Mouse (Mus musculus) thymus, adult 2 months (tissue): ENCODE results near the gene Plxnb2. TPM values are rescaled to one million over a fixed set of nuclear protein-coding genes. Genes with fewer than 3 reads are reported as not detected.

Experiments
- DNase-seq: peaks from one replicate; pipeline ENCODE4 v3.0.0; 2021
- H3K27ac ChIP-seq: fragments of 200-500 bp; 2 replicates; pipeline ENCODE4 v1.5.1; 2012; ENCODE audit warnings: low read length, control low read depth; ENCODE audit not compliant: control insufficient read depth, insufficient read depth
- H3K27me3 ChIP-seq: fragments of 200-500 bp; 2 replicates; pipeline ENCODE4 v1.6.1; 2012; ENCODE audit warnings: mild to moderate bottlenecking, low read length, moderate library complexity, mixed read lengths; ENCODE audit not compliant: control insufficient read depth, insufficient read depth
- H3K36me3 ChIP-seq: fragments of 200-500 bp; 2 replicates; pipeline ENCODE4 v1.6.1; 2012; ENCODE audit warnings: mild to moderate bottlenecking, low read length, moderate library complexity; ENCODE audit not compliant: control insufficient read depth, insufficient read depth
- H3K4me1 ChIP-seq: fragments of 200-500 bp; replicated peaks from 2 replicates; pipeline ENCODE4 v1.6.1; 2012; ENCODE audit warnings: low read length; ENCODE audit not compliant: control insufficient read depth, insufficient read depth
- H3K4me3 ChIP-seq: fragments of 200-500 bp; 2 replicates; pipeline ENCODE4 v1.5.1; 2012; ENCODE audit warnings: mild to moderate bottlenecking, low read length, control low read depth, moderate library complexity; ENCODE audit not compliant: control insufficient read depth, insufficient read depth
- CTCF ChIP-seq: fragments of 200-500 bp; IDR thresholded peaks from 2 replicates; pipeline ENCODE4 v1.5.1; 2012; ENCODE audit warnings: mild to moderate bottlenecking, control low read depth, low read length, moderate library complexity, borderline replicate concordance; ENCODE audit not compliant: control insufficient read depth, poor library complexity, insufficient read depth; ENCODE audit errors: extremely low read depth
- POLR2A ChIP-seq: fragments of 200-500 bp; IDR thresholded peaks from 2 replicates; pipeline ENCODE4 v1.6.1; 2012; ENCODE audit warnings: mild to moderate bottlenecking, low read length, control low read depth, moderate library complexity; ENCODE audit not compliant: control insufficient read depth, poor library complexity, insufficient read depth; ENCODE audit errors: extremely low read depth
- WGBS: fragments of 180-500 bp; shearing (Covaris S2); methylation state at CpG from one replicate; pipeline ENCODE4 v1.1.7; 2018; 5-methylcytosine and 5-hydroxymethylcytosine counted together
- polyA plus RNA-seq: library from polyadenylated mRNA; depleted of rRNA; stranded (reverse); fragments of >200 nt; gene quantifications from 2 replicates; pipeline ENCODE4 v1.2.3, GENCODE M21; 2012

Gene Plxnb2
- polyA plus RNA-seq, 1 experiment, result 54.6 TPM

DNA sequence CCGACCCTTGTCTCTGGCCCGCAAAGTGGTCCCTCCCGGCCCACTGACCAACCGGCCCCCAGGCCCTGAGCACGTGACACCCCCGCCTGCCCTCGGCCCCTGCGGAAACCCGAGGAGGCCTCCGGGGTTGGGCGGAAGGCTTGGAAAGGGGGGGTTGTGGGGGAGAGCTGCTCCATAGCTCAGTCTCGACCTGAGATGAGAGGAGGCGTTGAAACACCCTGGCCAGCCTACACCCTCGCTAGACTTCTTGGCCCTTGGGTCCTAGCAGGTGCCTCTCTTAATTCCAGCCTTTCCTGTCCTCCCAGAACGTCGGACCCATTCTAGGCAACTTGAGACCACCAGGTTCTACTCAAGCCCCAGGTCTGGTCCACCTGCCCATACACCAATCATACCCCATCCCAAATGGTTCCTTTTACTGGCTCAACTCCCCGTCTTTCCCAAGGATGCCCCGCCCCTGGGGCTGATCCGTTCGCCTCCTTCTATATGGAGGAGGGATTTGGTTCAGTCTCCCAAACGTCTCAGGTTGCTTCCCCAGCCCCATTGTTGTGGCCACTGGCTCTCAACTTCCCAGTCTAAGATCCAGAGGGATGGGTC is 39.8 kb downstream of the Plxnb2 start, which contains the start of gene Mapk12:
Gene Mapk12 (minus strand): TSS at position 45 of the 594 bp plus-strand sequence.
- TF ChIP-seq POLR2A (no peak), CTCF (no peak)
- H3K4me1 ChIP-seq, result peaks cover 12% of the 10 kb centered on the region
- no peak for DNase-seq
- H3K27ac ChIP-seq, result no peak within 1 kb of the TSS
- 6% methylated on average over 21 of the region's 21 CpGs for WGBS
- peaks cover 19% of the 10 kb centered on the region; the same call in 1 of the 2 replicates for H3K27me3 ChIP-seq
- H3K36me3 ChIP-seq, result no peaks in the 10 kb centered on the region
- H3K4me3 ChIP-seq, result peak within 1 kb of the TSS; percentile 15; the same call in 1 of the 2 replicates

DNA sequence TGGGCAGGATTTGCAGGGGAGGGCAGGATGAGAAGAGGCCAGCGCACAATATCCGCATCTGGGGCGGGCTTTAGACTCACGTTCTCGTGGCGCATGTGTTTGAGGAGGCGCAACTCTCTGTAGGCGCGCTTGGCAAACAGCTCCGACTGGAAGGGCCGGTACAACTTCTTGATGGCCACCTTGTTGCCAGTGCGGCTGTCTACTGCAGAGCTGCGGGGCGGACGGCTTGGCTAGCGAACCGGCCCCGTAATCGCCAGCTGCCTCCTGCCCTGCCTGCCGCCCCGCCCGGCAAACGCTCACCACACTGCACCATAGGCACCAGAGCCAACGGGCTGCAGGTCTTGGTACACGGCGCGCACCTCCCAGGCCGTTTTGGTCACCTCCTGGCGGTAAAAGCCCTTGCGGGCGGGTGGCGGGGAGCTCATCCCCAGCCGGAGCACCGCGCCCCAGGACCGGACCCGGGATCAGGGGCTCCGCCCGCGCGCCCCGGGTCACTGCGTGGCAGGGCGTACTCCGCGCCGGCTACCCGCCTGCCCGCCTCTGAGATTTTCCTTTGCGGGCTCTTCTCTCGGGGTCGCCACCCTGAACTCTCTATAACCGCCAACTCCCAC is 40.4 kb downstream of the Plxnb2 start:
- Histone ChIP-seq H3K4me3 (peak overlapping the region; percentile 15; the same call in 1 of the 2 replicates), H3K27ac (no peak overlapping the region), H3K36me3 (no peaks in the 10 kb centered on the region), H3K4me1 (peaks cover 9% of the 10 kb centered on the region), H3K27me3 (peaks cover 19% of the 10 kb centered on the region; the same call in 1 of the 2 replicates)
- TF ChIP-seq POLR2A (no peak), CTCF (no peak)
- WGBS, result 2% methylated on average over 53 of the region's 53 CpGs
- no peak for DNase-seq

DNA sequence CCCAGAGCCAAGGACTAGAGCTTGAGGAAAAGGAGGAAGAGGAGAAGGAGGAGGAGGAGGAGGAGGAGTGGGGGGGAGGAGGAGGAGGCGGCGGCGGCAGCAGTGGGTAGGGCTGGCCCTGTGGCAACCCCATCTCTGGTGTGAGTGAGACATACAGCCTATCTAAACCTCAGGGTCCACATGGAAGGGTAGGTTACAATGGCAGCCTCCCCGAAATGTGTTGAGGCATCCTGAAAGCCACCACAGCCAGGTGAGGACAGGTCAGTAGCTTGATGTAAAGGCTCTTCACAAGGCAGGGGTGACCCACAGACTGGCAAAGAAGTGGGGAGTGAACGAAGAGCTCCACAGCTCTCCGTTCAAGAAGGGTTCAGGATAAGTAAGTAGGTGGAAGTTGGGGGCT is 42.1 kb downstream of the Plxnb2 start:
- 0 out of 2 replicates have a peak, but pooled peaks cover 5% of the 10 kb centered on the region for H3K4me1 ChIP-seq
- 88% methylated on average over 6 of the region's 6 CpGs for WGBS
- TF ChIP-seq POLR2A, result no peak
- H3K4me3 ChIP-seq, result no peak overlapping the region
- DNase-seq, result no peak
- no peak overlapping the region for H3K27ac ChIP-seq
- peaks cover 16% of the 10 kb centered on the region; the same call in 1 of the 2 replicates for H3K27me3 ChIP-seq
- no peaks in the 10 kb centered on the region for H3K36me3 ChIP-seq

DNA sequence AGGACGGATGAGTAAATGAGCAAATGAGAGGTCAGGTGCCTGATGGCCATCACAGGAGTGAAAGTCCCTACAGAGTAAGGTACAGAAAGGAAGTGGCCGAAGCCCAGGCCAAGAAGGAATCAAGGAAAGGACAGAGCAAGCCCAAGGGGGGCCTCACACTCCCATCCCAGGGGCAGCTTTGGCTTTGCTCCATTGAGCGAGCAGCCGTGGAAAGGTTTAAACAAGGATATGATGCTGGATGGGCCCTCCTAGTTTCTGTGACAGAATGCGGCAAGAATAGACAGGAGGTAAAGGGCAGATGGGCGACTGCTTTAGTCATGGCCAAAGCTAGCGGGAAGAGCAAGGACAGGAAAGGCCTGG is 42.6 kb downstream of the Plxnb2 start:
- H3K4me1 ChIP-seq, result 0 out of 2 replicates have a peak, but pooled peaks cover 5% of the 10 kb centered on the region
- H3K27ac ChIP-seq, result no peak overlapping the region
- H3K4me3 ChIP-seq, result no peak overlapping the region
- TF ChIP-seq CTCF (no peak), POLR2A (no peak)
- peaks cover 16% of the 10 kb centered on the region; the same call in 1 of the 2 replicates for H3K27me3 ChIP-seq
- no peak for DNase-seq
- no peaks in the 10 kb centered on the region for H3K36me3 ChIP-seq
- 95% methylated on average over 7 of the region's 7 CpGs for WGBS

DNA sequence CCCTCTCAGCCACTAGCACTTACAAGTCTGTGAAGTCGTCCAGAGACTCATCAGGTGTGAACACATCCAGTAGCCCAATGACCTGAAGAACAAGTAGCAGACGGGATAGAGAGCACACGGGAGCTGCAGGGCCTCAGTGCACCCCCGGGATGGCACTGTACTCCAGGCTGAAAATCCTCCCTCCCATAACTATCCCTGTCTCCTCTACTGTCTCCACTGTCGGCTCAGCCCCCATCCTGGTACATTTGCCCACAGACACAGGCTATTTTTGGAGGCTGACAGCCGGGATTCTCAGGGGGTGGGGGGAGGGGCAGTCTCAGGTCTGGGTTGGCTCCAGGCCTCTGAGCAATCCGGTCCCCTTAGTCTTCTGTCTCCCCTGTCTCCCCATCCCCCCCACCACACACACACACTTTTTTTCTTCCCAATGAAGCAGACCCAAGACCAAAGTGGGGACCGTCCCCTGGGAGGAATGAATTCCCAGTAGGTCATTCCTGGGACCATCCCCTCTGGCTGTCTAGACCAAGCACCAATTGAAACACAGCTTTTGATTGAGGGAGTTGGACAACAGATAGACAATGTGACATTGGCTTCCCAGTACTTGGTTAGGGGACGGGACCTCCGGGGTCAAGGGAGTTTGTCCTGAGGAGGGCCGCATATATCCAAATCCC is 43.1 kb downstream of the Plxnb2 start:
- Histone ChIP-seq H3K4me1 (0 out of 2 replicates have a peak, but pooled peaks cover 5% of the 10 kb centered on the region), H3K27me3 (peaks cover 16% of the 10 kb centered on the region; the same call in 1 of the 2 replicates), H3K4me3 (no peak overlapping the region), H3K27ac (no peak overlapping the region), H3K36me3 (no peaks in the 10 kb centered on the region)
- WGBS, result 85% methylated on average over 11 of the region's 11 CpGs
- TF ChIP-seq POLR2A (no peak), CTCF (no peak)
- DNase-seq, result no peak

DNA sequence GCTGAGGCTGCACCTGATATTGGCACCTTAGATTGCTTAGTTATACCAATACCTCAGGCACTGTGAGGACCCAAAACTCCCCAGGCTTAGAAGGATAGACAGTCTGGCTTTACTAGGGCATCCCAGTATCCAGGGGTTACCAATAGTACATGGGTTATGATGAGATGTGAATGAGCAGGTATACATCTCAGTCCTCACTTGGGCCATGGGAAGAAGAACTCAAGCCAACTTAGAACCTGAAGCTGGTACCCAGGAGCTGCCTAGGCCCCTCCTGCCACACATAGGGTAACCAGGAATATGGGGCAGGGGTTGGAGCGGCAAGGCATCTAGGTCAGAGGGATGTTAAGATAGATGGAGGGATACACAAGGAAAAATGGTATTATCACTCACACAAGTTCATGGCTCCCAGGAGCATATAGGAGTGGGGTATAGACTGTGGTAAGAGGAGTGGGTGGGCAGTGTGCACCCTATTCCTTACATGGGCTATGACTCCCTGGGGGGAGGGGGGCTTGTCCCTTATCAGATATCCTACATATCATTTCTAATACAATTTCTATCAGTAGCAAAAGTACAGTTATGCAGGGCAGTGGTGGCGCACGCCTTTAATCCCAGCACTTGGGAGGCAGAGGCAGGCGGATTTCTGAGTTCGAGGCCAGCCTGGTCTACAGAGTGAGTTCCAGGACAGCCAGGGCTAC is 44.0 kb downstream of the Plxnb2 start:
- Histone ChIP-seq H3K27me3 (peaks cover 16% of the 10 kb centered on the region; the same call in 1 of the 2 replicates), H3K36me3 (no peaks in the 10 kb centered on the region), H3K4me3 (no peak overlapping the region), H3K27ac (no peak overlapping the region), H3K4me1 (peaks cover 8% of the 10 kb centered on the region)
- WGBS, result 97% methylated on average over 5 of the region's 5 CpGs
- no peak for DNase-seq
- no peak for TF ChIP-seq POLR2A
- TF ChIP-seq CTCF, result no peak

DNA sequence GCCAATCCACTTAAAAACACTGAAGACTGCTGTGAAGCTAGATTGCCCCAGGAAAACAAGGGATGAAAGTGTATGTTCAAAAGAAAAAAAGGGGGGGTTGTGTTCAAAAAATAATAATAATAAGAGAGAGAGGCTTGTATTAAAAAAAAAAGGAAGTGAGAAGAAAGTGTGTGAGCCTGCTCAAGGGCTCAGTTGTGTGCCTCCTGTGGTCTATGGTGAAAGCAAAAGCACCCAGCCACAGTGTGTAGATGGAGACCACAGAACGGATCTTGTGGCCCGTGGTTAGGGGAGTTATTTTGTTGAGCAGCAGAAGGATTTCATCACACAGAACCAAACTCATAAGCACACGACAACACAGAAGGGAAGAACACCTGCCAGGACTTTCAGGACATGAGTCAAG is 49.3 kb downstream of the Plxnb2 start:
- Histone ChIP-seq H3K27me3 (no peaks in the 10 kb centered on the region), H3K4me3 (no peak overlapping the region), H3K27ac (no peak overlapping the region), H3K4me1 (peaks cover 29% of the 10 kb centered on the region), H3K36me3 (no peaks in the 10 kb centered on the region)
- 5% methylated on average over 3 of the region's 3 CpGs for WGBS
- DNase-seq, result peak; percentile 58
- TF ChIP-seq CTCF, result no peak
- TF ChIP-seq POLR2A, result no peak
